Mouse (Mus musculus): ENCODE data around the gene Sgip1. TPM values are rescaled to one million over a fixed set of nuclear protein-coding genes. Genes with fewer than 3 reads are reported as not detected.

Gene Sgip1
- polyA plus RNA-seq, 1 experiment from 2014 or later: 0.60 TPM

- Histone ChIP-seq H3K27ac (ENCODE audit: low read depth) (no peak overlapping the region), H3K36me3 (replicated peaks; ENCODE audit: insufficient read depth, low read length) (no peaks in the 10 kb centered on the region), H3K4me2 (ENCODE audit: low read depth, low read length) (no peak overlapping the region), H3K9ac (replicated peaks) (no peak overlapping the region), H3K27me3 (ENCODE audit: insufficient read depth, low read length) (no peaks in the 10 kb centered on the region), H3K4me3 (ENCODE audit: low read depth, low read length) (no peak overlapping the region), H3K9me3 (ENCODE audit: low read length) (no peaks in the 10 kb centered on the region), H3K4me1 (ENCODE audit: insufficient read depth) (no peaks in the 10 kb centered on the region)
- TF ChIP-seq EP300 (IDR thresholded peaks at IDR 0.05; ENCODE audit: low read depth) (no peak), CTCF (IDR thresholded peaks at IDR 0.05; ENCODE audit: low read depth) (no peak)
- ATAC-seq (no peak), DNase-seq (no peak)
- 75% methylated on average over 5 of the region's 5 CpGs for WGBS (ENCODE audit: insufficient replicate concordance)
Observed at GRCm38 (mm10) chr4:102771598-102772357, 30.7 kb downstream of the Sgip1 start.

- Histone ChIP-seq H3K4me2 (ENCODE audit: low read depth, low read length) (no peak overlapping the region), H3K9ac (replicated peaks) (no peak overlapping the region), H3K4me3 (ENCODE audit: low read depth, low read length) (no peak overlapping the region), H3K36me3 (replicated peaks; ENCODE audit: insufficient read depth, low read length) (no peaks in the 10 kb centered on the region), H3K9me3 (ENCODE audit: low read length) (no peaks in the 10 kb centered on the region), H3K27ac (ENCODE audit: low read depth) (no peak overlapping the region), H3K27me3 (ENCODE audit: insufficient read depth, low read length) (no peaks in the 10 kb centered on the region), H3K4me1 (ENCODE audit: insufficient read depth) (no peaks in the 10 kb centered on the region)
- DNase-seq: no peak
- 82% methylated on average over 3 of the region's 3 CpGs for WGBS (ENCODE audit: insufficient replicate concordance)
- no peak for TF ChIP-seq EP300 (IDR thresholded peaks at IDR 0.05; ENCODE audit: low read depth)
- peak; percentile 30; the same call in 1 of the 2 replicates for TF ChIP-seq CTCF (IDR thresholded peaks at IDR 0.05; ENCODE audit: low read depth)
- no peak for ATAC-seq
Observed at GRCm38 (mm10) chr4:102773225-102773624, 32.1 kb downstream of the Sgip1 start.

- no peaks in the 10 kb centered on the region for H3K27me3 ChIP-seq (ENCODE audit: insufficient read depth, low read length)
- no peak for TF ChIP-seq CTCF (IDR thresholded peaks at IDR 0.05; ENCODE audit: low read depth)
- TF ChIP-seq EP300 (IDR thresholded peaks at IDR 0.05; ENCODE audit: low read depth): no peak
- H3K9ac ChIP-seq (replicated peaks): no peak overlapping the region
- H3K4me3 ChIP-seq (ENCODE audit: low read depth, low read length): no peak overlapping the region
- no peak overlapping the region for H3K4me2 ChIP-seq (ENCODE audit: low read depth, low read length)
- H3K9me3 ChIP-seq (ENCODE audit: low read length): no peaks in the 10 kb centered on the region
- no peak for DNase-seq
- H3K4me1 ChIP-seq (ENCODE audit: insufficient read depth): no peaks in the 10 kb centered on the region
- ATAC-seq: no peak
- no peaks in the 10 kb centered on the region for H3K36me3 ChIP-seq (replicated peaks; ENCODE audit: insufficient read depth, low read length)
- 72% methylated on average over 1 of the region's 1 CpGs for WGBS (ENCODE audit: insufficient replicate concordance)
- no peak overlapping the region for H3K27ac ChIP-seq (ENCODE audit: low read depth)
Observed at GRCm38 (mm10) chr4:102773841-102774240, 32.7 kb downstream of the Sgip1 start.

- WGBS (ENCODE audit: insufficient replicate concordance): 63% methylated on average over 1 of the region's 1 CpGs
Observed at GRCm38 (mm10) chr4:102774549-102774948, 33.5 kb downstream of the Sgip1 start.

GRCm38 (mm10) chr4:102775596-102776270 is 34.6 kb downstream of the Sgip1 start:
- H3K4me3 ChIP-seq (ENCODE audit: low read depth, low read length): no peak overlapping the region
- H3K9me3 ChIP-seq (ENCODE audit: low read length): no peaks in the 10 kb centered on the region
- TF ChIP-seq EP300 (IDR thresholded peaks at IDR 0.05; ENCODE audit: low read depth) (no peak), CTCF (IDR thresholded peaks at IDR 0.05; ENCODE audit: low read depth) (no peak)
- ATAC-seq (no peak), DNase-seq (no peak)
- H3K4me1 ChIP-seq (ENCODE audit: insufficient read depth): no peaks in the 10 kb centered on the region
- H3K27ac ChIP-seq (ENCODE audit: low read depth): no peak overlapping the region
- no peak overlapping the region for H3K9ac ChIP-seq (replicated peaks)
- H3K36me3 ChIP-seq (replicated peaks; ENCODE audit: insufficient read depth, low read length): no peaks in the 10 kb centered on the region
- H3K4me2 ChIP-seq (ENCODE audit: low read depth, low read length): no peak overlapping the region
- no peaks in the 10 kb centered on the region for H3K27me3 ChIP-seq (ENCODE audit: insufficient read depth, low read length)
- 69% methylated on average over 2 of the region's 2 CpGs for WGBS (ENCODE audit: insufficient replicate concordance)

More at GRCm38 (mm10) chr4:102774549-102774948, 33.5 kb downstream of the Sgip1 start:
- Histone ChIP-seq H3K27me3 (ENCODE audit: insufficient read depth, low read length) (no peaks in the 10 kb centered on the region), H3K4me1 (ENCODE audit: insufficient read depth) (no peaks in the 10 kb centered on the region), H3K4me3 (ENCODE audit: low read depth, low read length) (no peak overlapping the region), H3K27ac (ENCODE audit: low read depth) (no peak overlapping the region), H3K36me3 (replicated peaks; ENCODE audit: insufficient read depth, low read length) (no peaks in the 10 kb centered on the region), H3K4me2 (ENCODE audit: low read depth, low read length) (no peak overlapping the region), H3K9ac (replicated peaks) (no peak overlapping the region), H3K9me3 (ENCODE audit: low read length) (no peaks in the 10 kb centered on the region)
- TF ChIP-seq CTCF (IDR thresholded peaks at IDR 0.05; ENCODE audit: low read depth) (no peak), EP300 (IDR thresholded peaks at IDR 0.05; ENCODE audit: low read depth) (no peak)
- no peak for ATAC-seq
- DNase-seq: no peak

- whole genome bisulfite sequencing (ENCODE audit: insufficient replicate concordance): 73% methylated on average over 6 of the region's 6 CpGs
- Histone ChIP-seq H3K9ac (replicated peaks) (no peak overlapping the region), H3K4me3 (ENCODE audit: low read depth, low read length) (no peak overlapping the region), H3K4me1 (ENCODE audit: insufficient read depth) (0 out of 2 replicates have a peak, but pooled peaks cover 2% of the 10 kb centered on the region), H3K36me3 (replicated peaks; ENCODE audit: insufficient read depth, low read length) (no peaks in the 10 kb centered on the region), H3K27me3 (ENCODE audit: insufficient read depth, low read length) (no peaks in the 10 kb centered on the region), H3K4me2 (ENCODE audit: low read depth, low read length) (no peak overlapping the region), H3K9me3 (ENCODE audit: low read length) (no peaks in the 10 kb centered on the region), H3K27ac (ENCODE audit: low read depth) (no peak overlapping the region)
- DNase-seq (no peak), ATAC-seq (no peak)
- TF ChIP-seq EP300 (IDR thresholded peaks at IDR 0.05; ENCODE audit: low read depth) (no peak), CTCF (IDR thresholded peaks at IDR 0.05; ENCODE audit: low read depth) (no peak)
Observed at GRCm38 (mm10) chr4:102779902-102780301, 38.8 kb downstream of the Sgip1 start.
